Mouse (Mus musculus) brain, embryonic 14.5 days (tissue): ENCODE measurements around the gene Atp6v0a1.

ENCODE experiments used
- CTCF ChIP-seq: fragments of 200-500 bp; IDR thresholded peaks from 2 replicates; pipeline ENCODE4 v1.5.1; 2012; ENCODE audit warnings: inconsistent platforms, mild to moderate bottlenecking, moderate library complexity, borderline replicate concordance; ENCODE audit not compliant: insufficient read depth, insufficient read length; ENCODE audit errors: extremely low read depth
- POLR2A ChIP-seq: fragments of 200-500 bp; IDR thresholded peaks from 2 replicates; pipeline ENCODE4 v1.6.1; 2012; ENCODE audit warnings: mild to moderate bottlenecking, inconsistent platforms, borderline replicate concordance; ENCODE audit not compliant: poor library complexity, insufficient read depth, insufficient read length, severe bottlenecking; ENCODE audit errors: extremely low read depth

DNA sequence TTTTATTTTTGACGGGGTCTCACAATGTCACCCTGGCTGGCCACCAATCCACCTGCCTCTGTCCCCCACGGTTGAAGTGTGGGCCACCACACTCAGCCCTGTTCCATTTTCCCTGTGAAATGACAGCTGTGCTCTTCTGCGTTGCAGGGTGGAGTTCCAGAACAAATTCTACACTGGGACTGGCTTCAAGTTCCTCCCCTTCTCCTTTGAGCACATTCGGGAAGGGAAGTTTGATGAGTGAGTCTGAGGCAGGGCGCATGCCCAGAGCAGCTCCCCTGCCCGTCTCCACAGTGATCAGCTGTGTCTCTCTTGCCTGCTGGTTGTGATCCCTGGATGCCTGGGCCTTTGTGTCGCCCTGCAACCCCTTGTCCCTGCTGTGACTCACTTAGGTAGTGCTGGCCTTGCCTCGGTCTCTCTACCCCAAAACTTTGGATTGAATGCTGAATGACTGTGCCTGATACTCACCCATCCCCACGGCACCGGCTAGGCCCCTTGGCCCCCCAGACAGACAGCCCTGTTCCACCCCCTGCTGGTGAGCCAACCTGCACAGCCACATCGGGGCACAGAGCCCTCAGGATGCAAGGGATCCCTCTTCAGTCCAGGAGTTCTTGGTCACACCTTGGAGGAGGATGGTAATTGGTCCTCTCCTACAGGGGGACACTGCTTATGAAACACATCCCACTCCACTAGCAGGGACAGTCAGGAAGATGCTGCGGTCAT, 53.1 kb downstream of the Atp6v0a1 start:
- no peak for TF ChIP-seq CTCF
- no peak for TF ChIP-seq POLR2A
